Mouse (Mus musculus): Measurements from ENCODE around the gene Ankrd44.
A peak's percentile ranks its signal among the peaks of the same experiment; 100 is the strongest.

Ankrd44 gene

GRCm38 (mm10) chr1:54844361-54844760 is 81.8 kb downstream of the Ankrd44 start:
- DNase-seq, result no peak

- no peak for DNase-seq
Measured at GRCm38 (mm10) chr1:54842765-54843461, 83.3 kb downstream of the Ankrd44 start.

- DNase-seq, result no peak
Measured at GRCm38 (mm10) chr1:54841788-54842187, 84.4 kb downstream of the Ankrd44 start.

GRCm38 (mm10) chr1:54840040-54840439 is 86.1 kb downstream of the Ankrd44 start:
- no peak for DNase-seq

GRCm38 (mm10) chr1:54838486-54838805 is 87.7 kb downstream of the Ankrd44 start:
- no peak for DNase-seq

- DNase-seq, result no peak
Measured at GRCm38 (mm10) chr1:54837721-54838485, 88.3 kb downstream of the Ankrd44 start.

GRCm38 (mm10) chr1:54835661-54836205 is 90.5 kb downstream of the Ankrd44 start:
- DNase-seq, result no peak

- DNase-seq, result no peak
Measured at GRCm38 (mm10) chr1:54833221-54833620, 93.0 kb downstream of the Ankrd44 start.

GRCm38 (mm10) chr1:54832765-54833164 is 93.4 kb downstream of the Ankrd44 start:
- DNase-seq, result no peak

- no peak for DNase-seq
Measured at GRCm38 (mm10) chr1:54830223-54830622, 96.0 kb downstream of the Ankrd44 start.

- DNase-seq, result no peak
Measured at GRCm38 (mm10) chr1:54829681-54830213, 96.4 kb downstream of the Ankrd44 start.

GRCm38 (mm10) chr1:54827827-54828226 is 98.4 kb downstream of the Ankrd44 start:
- DNase-seq, result no peak

GRCm38 (mm10) chr1:54827351-54827750 is 98.8 kb downstream of the Ankrd44 start:
- no peak for DNase-seq

GRCm38 (mm10) chr1:54826426-54826986 is 99.7 kb downstream of the Ankrd44 start:
- DNase-seq, result peak; percentile 10

GRCm38 (mm10) chr1:54825718-54826425 is 100.3 kb downstream of the Ankrd44 start:
- DNase-seq, result no peak

GRCm38 (mm10) chr1:54824106-54824808 is 101.9 kb downstream of the Ankrd44 start:
- no peak for DNase-seq

- DNase-seq, result no peak
Measured at GRCm38 (mm10) chr1:54821797-54822196, 104.4 kb downstream of the Ankrd44 start.

GRCm38 (mm10) chr1:54815206-54815855 is 110.9 kb downstream of the Ankrd44 start:
- DNase-seq, result no peak

- DNase-seq, result no peak
Measured at GRCm38 (mm10) chr1:54809811-54810549, 116.2 kb downstream of the Ankrd44 start.

- DNase-seq, result no peak
Measured at GRCm38 (mm10) chr1:54809098-54809490, 117.1 kb downstream of the Ankrd44 start.
